Mouse (Mus musculus): ENCODE measurements around the gene Sde2. TPM values are rescaled to one million over a fixed set of nuclear protein-coding genes. Genes with fewer than 3 reads are reported as not detected.
A peak's percentile ranks its signal among the peaks of the same experiment; 100 is the strongest.

Sde2 gene
- polyA plus RNA-seq (2015; fragmentation: Nextera tagmentation; extraction: Ambion mirVana) = 25.1 and 29.7 TPM in 2 replicates

- H3K4me2 ChIP-seq = peak within 1 kb of the TSS; percentile 88
- peak within 1 kb of the TSS; percentile 87 for H3K9ac ChIP-seq
- H3K27me3 ChIP-seq = no peaks in the 10 kb centered on the region
- H3K9me3 ChIP-seq (replicated peaks) = no peaks in the 10 kb centered on the region
- WGBS (ENCODE audit: insufficient replicate concordance) = under 1% methylated on average over 77 of the region's 77 CpGs
- H3K4me1 ChIP-seq (replicated peaks) = peaks cover 65% of the 10 kb centered on the region
- ATAC-seq (ENCODE audit: low read depth) = peak; percentile 91
- H3K36me3 ChIP-seq = peaks cover 18% of the 10 kb centered on the region
- H3K4me3 ChIP-seq (replicated peaks) = peak within 1 kb of the TSS; percentile 86
- DNase-seq = peak; percentile 100
- H3K27ac ChIP-seq = peak within 1 kb of the TSS; percentile 100
These were observed at the start of gene Sde2 for GRCm38 (mm10) chr1:180850316-180851270. Sde2 (plus strand) TSS chr1:180851127.

GRCm38 (mm10) chr1:180801466-180801994, 49.4 kb upstream of the Sde2 start:
- peak; percentile 32 for ATAC-seq (ENCODE audit: low read depth)
- H3K4me1 ChIP-seq (replicated peaks) = peaks cover 23% of the 10 kb centered on the region
- no peak overlapping the region for H3K4me2 ChIP-seq
- no peak overlapping the region for H3K4me3 ChIP-seq (replicated peaks)
- H3K27ac ChIP-seq = no peak overlapping the region
- H3K9ac ChIP-seq = no peak overlapping the region
- no peak for DNase-seq
- H3K27me3 ChIP-seq = no peaks in the 10 kb centered on the region
- WGBS (ENCODE audit: insufficient replicate concordance) = 76% methylated on average over 3 of the region's 3 CpGs
- no peaks in the 10 kb centered on the region for H3K9me3 ChIP-seq (replicated peaks)
- peaks cover 64% of the 10 kb centered on the region for H3K36me3 ChIP-seq

GRCm38 (mm10) chr1:180803881-180804280, 47.0 kb upstream of the Sde2 start:
- 87% methylated on average over 6 of the region's 6 CpGs for WGBS (ENCODE audit: insufficient replicate concordance)
- Histone ChIP-seq H3K9ac (no peak overlapping the region), H3K27ac (no peak overlapping the region), H3K4me1 (replicated peaks) (peaks cover 42% of the 10 kb centered on the region), H3K4me2 (no peak overlapping the region), H3K4me3 (replicated peaks) (no peak overlapping the region), H3K27me3 (no peaks in the 10 kb centered on the region), H3K36me3 (peaks cover 85% of the 10 kb centered on the region), H3K9me3 (replicated peaks) (no peaks in the 10 kb centered on the region)
- ATAC-seq (ENCODE audit: low read depth) = no peak
- DNase-seq = no peak

- no peak for DNase-seq
- Histone ChIP-seq H3K9ac (no peak overlapping the region), H3K9me3 (replicated peaks) (no peaks in the 10 kb centered on the region), H3K4me1 (replicated peaks) (peaks cover 59% of the 10 kb centered on the region), H3K4me3 (replicated peaks) (peak overlapping the region; percentile 25; the same call in 1 of the 2 replicates), H3K27me3 (no peaks in the 10 kb centered on the region), H3K36me3 (peaks cover 72% of the 10 kb centered on the region), H3K4me2 (peak overlapping the region; percentile 45), H3K27ac (0 out of 2 replicates have a peak overlapping the region, but pooled peaks have one; percentile 15)
- 88% methylated on average over 5 of the region's 5 CpGs for WGBS (ENCODE audit: insufficient replicate concordance)
- no peak for ATAC-seq (ENCODE audit: low read depth)
These were observed 42.1 kb upstream of the Sde2 start for GRCm38 (mm10) chr1:180808831-180809230.

- WGBS (ENCODE audit: insufficient replicate concordance) = 40% methylated on average over 7 of the region's 7 CpGs
- no peak for DNase-seq
- peak overlapping the region; percentile 98 for H3K4me3 ChIP-seq (replicated peaks)
- peak overlapping the region; percentile 62 for H3K4me2 ChIP-seq
- H3K9ac ChIP-seq = peak overlapping the region; percentile 100
- H3K9me3 ChIP-seq (replicated peaks) = no peaks in the 10 kb centered on the region
- no peak for ATAC-seq (ENCODE audit: low read depth)
- H3K27me3 ChIP-seq = no peaks in the 10 kb centered on the region
- H3K27ac ChIP-seq = peak overlapping the region; percentile 47
- H3K36me3 ChIP-seq = peaks cover 51% of the 10 kb centered on the region
- H3K4me1 ChIP-seq (replicated peaks) = peaks cover 65% of the 10 kb centered on the region
These were observed 40.0 kb upstream of the Sde2 start for GRCm38 (mm10) chr1:180810976-180811375.

- Histone ChIP-seq H3K9ac (peak overlapping the region; percentile 100), H3K36me3 (peaks cover 42% of the 10 kb centered on the region), H3K27ac (peak overlapping the region; percentile 100), H3K4me1 (replicated peaks) (peaks cover 65% of the 10 kb centered on the region), H3K4me2 (peak overlapping the region; percentile 62), H3K4me3 (replicated peaks) (peak overlapping the region; percentile 98), H3K9me3 (replicated peaks) (no peaks in the 10 kb centered on the region), H3K27me3 (no peaks in the 10 kb centered on the region)
- under 1% methylated on average over 27 of the region's 27 CpGs for whole genome bisulfite sequencing (ENCODE audit: insufficient replicate concordance)
- no peak for ATAC-seq (ENCODE audit: low read depth)
- DNase-seq = peak; percentile 40
These were observed 39.1 kb upstream of the Sde2 start for GRCm38 (mm10) chr1:180811596-180812462.

GRCm38 (mm10) chr1:180812463-180813408, 38.2 kb upstream of the Sde2 start:
- WGBS (ENCODE audit: insufficient replicate concordance) = under 1% methylated on average over 71 of the region's 71 CpGs
- ATAC-seq (ENCODE audit: low read depth) (peak; percentile 18), DNase-seq (peak; percentile 34)
- peak overlapping the region; percentile 62 for H3K4me2 ChIP-seq
- peaks cover 65% of the 10 kb centered on the region for H3K4me1 ChIP-seq (replicated peaks)
- H3K9me3 ChIP-seq (replicated peaks) = no peaks in the 10 kb centered on the region
- H3K27me3 ChIP-seq = no peaks in the 10 kb centered on the region
- peak overlapping the region; percentile 98 for H3K4me3 ChIP-seq (replicated peaks)
- peak overlapping the region; percentile 100 for H3K27ac ChIP-seq
- H3K36me3 ChIP-seq = peaks cover 33% of the 10 kb centered on the region
- peak overlapping the region; percentile 100 for H3K9ac ChIP-seq

- Histone ChIP-seq H3K4me3 (replicated peaks) (peak overlapping the region; percentile 98), H3K4me2 (peak overlapping the region; percentile 90), H3K4me1 (replicated peaks) (peaks cover 67% of the 10 kb centered on the region), H3K9me3 (replicated peaks) (no peaks in the 10 kb centered on the region), H3K27me3 (no peaks in the 10 kb centered on the region), H3K36me3 (peaks cover 27% of the 10 kb centered on the region), H3K9ac (peak overlapping the region; percentile 100), H3K27ac (peak overlapping the region; percentile 100)
- ATAC-seq (ENCODE audit: low read depth) = peak; percentile 80
- peak; percentile 89 for DNase-seq
- WGBS (ENCODE audit: insufficient replicate concordance) = 1% methylated on average over 53 of the region's 65 CpGs
These were observed 37.5 kb upstream of the Sde2 start for GRCm38 (mm10) chr1:180813409-180813884.

- peak within 1 kb of the TSS; percentile 90 for H3K4me2 ChIP-seq
- H3K9ac ChIP-seq = peak within 1 kb of the TSS; percentile 100
- 3% methylated on average over 63 of the region's 69 CpGs for WGBS (ENCODE audit: insufficient replicate concordance)
- H3K27me3 ChIP-seq = no peaks in the 10 kb centered on the region
- DNase-seq (peak; percentile 79), ATAC-seq (ENCODE audit: low read depth) (peak; percentile 68)
- peaks cover 22% of the 10 kb centered on the region for H3K36me3 ChIP-seq
- H3K27ac ChIP-seq = peak within 1 kb of the TSS; percentile 100
- peaks cover 69% of the 10 kb centered on the region for H3K4me1 ChIP-seq (replicated peaks)
- no peaks in the 10 kb centered on the region for H3K9me3 ChIP-seq (replicated peaks)
- peak within 1 kb of the TSS; percentile 98 for H3K4me3 ChIP-seq (replicated peaks)
These were observed 36.8 kb upstream of the Sde2 start, which contains the start of gene H3f3a for GRCm38 (mm10) chr1:180813885-180814740. H3f3a (minus strand) TSS chr1:180813943.

Data from liver, embryonic 13.5 days (tissue).